Mouse (Mus musculus): ENCODE measurements around the gene Tank. TPM values are rescaled to one million over a fixed set of nuclear protein-coding genes. Genes with fewer than 3 reads are reported as not detected.

Gene Tank
- total RNA-seq, 1 experiment from 2014 or later, result 104 TPM

Other genes with a start within 250 kb of the Tank start
- 54.8 and 77.2 TPM in 2 replicates for gene Psmd14, start 133.1 kb downstream of the Tank start, total RNA-seq (2017)
- gene Tbr1, start 224.3 kb downstream of the Tank start, total RNA-seq (2017), result 0.98 and 1.5 TPM in 2 replicates